ENCODE assay signal across 8 mouse cellular contexts in the genomic region with DNA sequence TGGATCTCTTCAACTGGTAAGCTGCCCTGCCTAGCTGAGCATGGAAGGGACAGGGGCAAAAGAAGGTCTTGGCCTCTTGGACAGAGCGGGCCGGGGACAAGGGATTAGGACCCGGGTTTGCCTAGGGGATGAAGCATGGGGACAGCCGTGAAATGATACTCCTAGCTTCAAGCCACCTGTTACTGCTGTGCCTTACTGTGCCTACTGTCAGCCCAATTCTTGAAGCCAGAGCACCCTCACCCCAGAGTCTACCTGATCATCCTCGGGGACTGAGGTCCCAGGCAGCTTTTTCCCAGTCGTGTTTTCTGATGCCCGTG. TPM values are rescaled to one million over a fixed set of nuclear protein-coding genes. Genes with fewer than 3 reads are reported as not detected.
A peak's percentile ranks its signal among the peaks of the same experiment; 100 is the strongest.
DNase-seq lines count a peak whose midpoint lies in the region.
"Had no signal": no experiment of that assay in that cellular context is flagged by ENCODE, and none has a peak within 500 bp of the region (broad histone marks: within the 10 kb centered on the region; RNA-seq: fewer than 3 reads in every experiment).

No protein-coding gene starts in this region.

- 52% methylated on average over 7 of the region's 7 CpGs for WGBS in hindbrain, embryonic 10.5 days
- WGBS in midbrain, embryonic 10.5 days = 53% methylated on average over 7 of the region's 7 CpGs

- peak; percentile 6 for DNase-seq in retina, embryonic 14.5 days (ENCODE audit: low spot score)
- no peak for DNase-seq in retina, postnatal 1 day
- DNase-seq in hindbrain, embryonic 10.5 days (ENCODE audit: low spot score) = no peak
- DNase-seq in midbrain, embryonic 10.5 days (ENCODE audit: low spot score) = no peak
- DNase-seq in ovary, adult 18-20 months (ENCODE audit: low spot score) = no peak
- DNase-seq in urinary bladder, postnatal 36 days (ENCODE audit: low spot score in 2 of 2) = no peak
- no peak for DNase-seq in T-cell, adult 2 months (ENCODE audit: low spot score)
- DNase-seq: cerebellum, adult 18-20 months had no signal

- H3K4me3 ChIP-seq in hindbrain, embryonic 10.5 days = peak overlapping the region; percentile 51
- H3K4me3 ChIP-seq in midbrain, embryonic 10.5 days = peak overlapping the region; percentile 54

- H3K27ac ChIP-seq in hindbrain, embryonic 10.5 days = no peak overlapping the region
- no peak overlapping the region for H3K27ac ChIP-seq in midbrain, embryonic 10.5 days (replicated peaks)

- peaks cover 35% of the 10 kb centered on the region for H3K27me3 ChIP-seq in hindbrain, embryonic 10.5 days (ENCODE audit: insufficient read depth, poor library complexity, severe bottlenecking)
- H3K27me3 ChIP-seq in midbrain, embryonic 10.5 days (ENCODE audit: low read depth, poor library complexity, severe bottlenecking) = peaks cover 35% of the 10 kb centered on the region

- H3K9me3 ChIP-seq in hindbrain, embryonic 10.5 days = no peaks in the 10 kb centered on the region
- H3K9me3 ChIP-seq in midbrain, embryonic 10.5 days (replicated peaks) = no peaks in the 10 kb centered on the region

- 0 out of 2 replicates have a peak, but pooled peaks cover 5% of the 10 kb centered on the region for H3K4me1 ChIP-seq in hindbrain, embryonic 10.5 days (replicated peaks)
- 0 out of 2 replicates have a peak, but pooled peaks cover 9% of the 10 kb centered on the region for H3K4me1 ChIP-seq in midbrain, embryonic 10.5 days

- H3K36me3 ChIP-seq in hindbrain, embryonic 10.5 days = no peaks in the 10 kb centered on the region
- H3K36me3 ChIP-seq in midbrain, embryonic 10.5 days = no peaks in the 10 kb centered on the region

RNA-seq across cellular contexts. Expression of a gene that starts 0.6 kb away (rescaled TPM):
- 0.36 and 0.90 TPM in 2 replicates for polyA plus RNA-seq in hindbrain, embryonic 10.5 days (2016; fragmentation: Nextera tagmentation; extraction: Ambion mirVana)
- 0.39 and 0.83 TPM in 2 replicates for polyA plus RNA-seq in midbrain, embryonic 10.5 days (2016; fragmentation: Nextera tagmentation; extraction: Ambion mirVana)
